Mouse (Mus musculus): ENCODE data around the gene Ankar.

DNA sequence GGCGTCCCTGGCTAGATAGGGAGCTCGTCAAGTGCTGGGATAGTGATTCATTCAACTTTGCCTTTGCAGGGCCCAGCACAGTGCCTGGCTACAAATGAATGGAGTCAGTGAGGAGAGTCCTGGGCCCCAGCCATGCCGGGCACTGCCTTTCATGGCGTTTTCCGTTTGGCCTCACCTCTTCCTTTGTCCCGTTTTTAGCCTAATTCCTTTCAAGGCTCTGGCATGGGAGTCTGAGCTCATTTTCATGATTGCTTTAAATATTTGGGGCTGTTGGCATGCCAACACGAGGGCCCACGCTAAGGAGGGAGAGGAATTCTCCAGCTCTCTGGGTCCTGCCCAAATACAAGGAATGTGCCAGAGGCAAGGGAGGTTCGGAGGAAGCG, 39.3 kb upstream of the Ankar start:
- TF ChIP-seq CTCF (IDR thresholded peaks at IDR 0.05; ENCODE audit: control insufficient read depth, insufficient read depth, insufficient read length): no peak
- no peak for TF ChIP-seq MYOG (IDR thresholded peaks at IDR 0.05; ENCODE audit: control insufficient read depth, extremely low read depth, insufficient read length)
- TF ChIP-seq MYOD1 (IDR thresholded peaks at IDR 0.05; ENCODE audit: control insufficient read depth, insufficient read length, low read depth): no peak
- TF ChIP-seq MAX (IDR thresholded peaks at IDR 0.05): no peak

Measured in C2C12 (cell line).